In genomic region chr15:85971596-85971995, GRCm38 (mm10) we compare ENCODE assay signal across 17 mouse cellular contexts.
DNase-seq lines count a peak whose midpoint lies in the region; ATAC-seq and TF ChIP-seq lines count a peak whose summit lies in the region.
"Had no signal": no experiment of that assay in that cellular context is flagged by ENCODE, and none has a peak within 500 bp of the region (broad histone marks: within the 10 kb centered on the region; RNA-seq: fewer than 3 reads in every experiment).

No protein-coding gene starts in this region.

- H3K27ac ChIP-seq in forebrain, embryonic 15.5 days (replicated peaks): 0 out of 2 replicates have a peak overlapping the region, but pooled peaks have one; percentile 6
- no peak overlapping the region for H3K27ac ChIP-seq in forebrain, postnatal 0 days (ENCODE audit: low read depth, low read length)
- H3K27ac ChIP-seq in midbrain, embryonic 10.5 days (replicated peaks): peak overlapping the region; percentile 77
- H3K27ac ChIP-seq in midbrain, embryonic 14.5 days (replicated peaks; ENCODE audit: low read depth, low read length): no peak overlapping the region
- peak overlapping the region; percentile 39; the same call in 1 of the 2 replicates for H3K27ac ChIP-seq in embryonic facial prominence, embryonic 15.5 days (replicated peaks)
- H3K27ac ChIP-seq: hindbrain, postnatal 0 days; macrophage; midbrain, embryonic 12.5 days had no signal

- no peak for TF ChIP-seq CTCF in forebrain, postnatal 0 days (IDR thresholded peaks at IDR 0.05; ENCODE audit: low read depth)

- WGBS in forebrain, embryonic 15.5 days: 50% methylated on average over 5 of the region's 5 CpGs
- 56% methylated on average over 5 of the region's 5 CpGs for WGBS in forebrain, postnatal 0 days
- 25% methylated on average over 5 of the region's 5 CpGs for WGBS in midbrain, embryonic 10.5 days
- WGBS in midbrain, embryonic 14.5 days: 38% methylated on average over 5 of the region's 5 CpGs
- 49% methylated on average over 5 of the region's 5 CpGs for WGBS in embryonic facial prominence, embryonic 15.5 days

- H3K4me2 ChIP-seq in forebrain, embryonic 15.5 days (replicated peaks): no peak overlapping the region
- no peak overlapping the region for H3K4me2 ChIP-seq in forebrain, postnatal 0 days (ENCODE audit: low read depth)
- no peak overlapping the region for H3K4me2 ChIP-seq in midbrain, embryonic 14.5 days (ENCODE audit: low read length)
- H3K4me2 ChIP-seq in embryonic facial prominence, embryonic 15.5 days (replicated peaks): no peak overlapping the region
- H3K4me2 ChIP-seq: midbrain, embryonic 12.5 days had no signal

- ATAC-seq in forebrain, embryonic 15.5 days (replicated peaks): no peak
- no peak for ATAC-seq in forebrain, postnatal 0 days
- ATAC-seq in midbrain, embryonic 14.5 days (ENCODE audit: low FRiP score, low TSS enrichment): no peak
- no peak for ATAC-seq in embryonic facial prominence, embryonic 15.5 days (ENCODE audit: insufficient number of reproducible peaks, low FRiP score, low TSS enrichment, low read depth)
- ATAC-seq: hindbrain, postnatal 0 days had no signal

- no peak for DNase-seq in forebrain, postnatal 0 days
- DNase-seq in midbrain, embryonic 10.5 days (ENCODE audit: low spot score): peak; percentile 36
- DNase-seq in midbrain, embryonic 14.5 days: no peak
- DNase-seq in adrenal gland, postnatal 25 days: no peak
- DNase-seq in testis, postnatal 10 days (ENCODE audit: low spot score): no peak
- DNase-seq: adrenal gland, postnatal 36 days; cerebellum, adult 11-12 months; cerebellum, postnatal 14 days; kidney, adult 18-20 months; kidney, postnatal 10 days; lung, adult 18-20 months; thymus, postnatal 36 days had no signal

- no peaks in the 10 kb centered on the region for H3K27me3 ChIP-seq in forebrain, embryonic 15.5 days
- H3K27me3 ChIP-seq in forebrain, postnatal 0 days (ENCODE audit: insufficient read depth, low read length): no peaks in the 10 kb centered on the region
- no peaks in the 10 kb centered on the region for H3K27me3 ChIP-seq in midbrain, embryonic 10.5 days (ENCODE audit: low read depth, poor library complexity, severe bottlenecking)
- no peaks in the 10 kb centered on the region for H3K27me3 ChIP-seq in midbrain, embryonic 14.5 days (ENCODE audit: control insufficient read depth, insufficient read depth, low read length)
- H3K27me3 ChIP-seq in embryonic facial prominence, embryonic 15.5 days: no peaks in the 10 kb centered on the region
- H3K27me3 ChIP-seq: midbrain, embryonic 12.5 days had no signal

- H3K9me3 ChIP-seq in forebrain, embryonic 15.5 days: no peaks in the 10 kb centered on the region
- no peaks in the 10 kb centered on the region for H3K9me3 ChIP-seq in forebrain, postnatal 0 days (ENCODE audit: low read length)
- no peaks in the 10 kb centered on the region for H3K9me3 ChIP-seq in midbrain, embryonic 10.5 days (replicated peaks)
- no peaks in the 10 kb centered on the region for H3K9me3 ChIP-seq in midbrain, embryonic 14.5 days (ENCODE audit: control insufficient read depth, low read length)
- H3K9me3 ChIP-seq in embryonic facial prominence, embryonic 15.5 days (replicated peaks): no peaks in the 10 kb centered on the region
- H3K9me3 ChIP-seq: midbrain, embryonic 12.5 days had no signal

- H3K4me3 ChIP-seq in forebrain, embryonic 15.5 days: no peak overlapping the region
- H3K4me3 ChIP-seq in forebrain, postnatal 0 days (ENCODE audit: low read depth, low read length): no peak overlapping the region
- H3K4me3 ChIP-seq in midbrain, embryonic 10.5 days: no peak overlapping the region
- no peak overlapping the region for H3K4me3 ChIP-seq in midbrain, embryonic 14.5 days (replicated peaks; ENCODE audit: low read depth, low read length)
- no peak overlapping the region for H3K4me3 ChIP-seq in embryonic facial prominence, embryonic 15.5 days (replicated peaks)
- H3K4me3 ChIP-seq: midbrain, embryonic 12.5 days had no signal

- peaks cover 44% of the 10 kb centered on the region for H3K4me1 ChIP-seq in forebrain, embryonic 15.5 days
- H3K4me1 ChIP-seq in forebrain, postnatal 0 days (ENCODE audit: insufficient read depth): peaks cover 7% of the 10 kb centered on the region; the same call in 1 of the 2 replicates
- peaks cover 65% of the 10 kb centered on the region for H3K4me1 ChIP-seq in midbrain, embryonic 10.5 days
- H3K4me1 ChIP-seq in midbrain, embryonic 14.5 days (ENCODE audit: control insufficient read depth, insufficient read depth, low read length): peaks cover 18% of the 10 kb centered on the region; the same call in 1 of the 2 replicates
- H3K4me1 ChIP-seq in embryonic facial prominence, embryonic 15.5 days: peaks cover 46% of the 10 kb centered on the region

- H3K9ac ChIP-seq in forebrain, embryonic 15.5 days (replicated peaks): no peak overlapping the region
- H3K9ac ChIP-seq in forebrain, postnatal 0 days: no peak overlapping the region
- no peak overlapping the region for H3K9ac ChIP-seq in midbrain, embryonic 14.5 days (replicated peaks; ENCODE audit: low read length)
- H3K9ac ChIP-seq in embryonic facial prominence, embryonic 15.5 days: no peak overlapping the region
- H3K9ac ChIP-seq: midbrain, embryonic 12.5 days had no signal

- no peaks in the 10 kb centered on the region for H3K36me3 ChIP-seq in forebrain, embryonic 15.5 days
- no peaks in the 10 kb centered on the region for H3K36me3 ChIP-seq in forebrain, postnatal 0 days (ENCODE audit: insufficient read depth)
- peaks cover 6% of the 10 kb centered on the region; the same call in 1 of the 2 replicates for H3K36me3 ChIP-seq in midbrain, embryonic 10.5 days
- H3K36me3 ChIP-seq in midbrain, embryonic 14.5 days (ENCODE audit: control insufficient read depth, insufficient read depth, low read length): no peaks in the 10 kb centered on the region
- no peaks in the 10 kb centered on the region for H3K36me3 ChIP-seq in embryonic facial prominence, embryonic 15.5 days
- H3K36me3 ChIP-seq: midbrain, embryonic 12.5 days had no signal

Comparison
In these comparisons a context has a peak if more than half of its experiments do, and no peak if none do; other contexts are left out.
1. H3K27ac ChIP-seq: peak in forebrain, embryonic 15.5 days (single experiment), midbrain, embryonic 10.5 days (single experiment) and embryonic facial prominence, embryonic 15.5 days (single experiment); none in forebrain, postnatal 0 days (single experiment) and midbrain, embryonic 14.5 days (single experiment).